Mouse (Mus musculus) stomach, postnatal 0 days (tissue): ENCODE results near the gene Arhgef33.

Source experiments
- CTCF ChIP-seq: IDR thresholded peaks from 2 replicates; pipeline ENCODE4 v1.5.1; 2016; ENCODE audit warnings: antibody characterized with exemption, low read depth, mild to moderate bottlenecking, moderate library complexity
- EP300 ChIP-seq: optimal IDR thresholded peaks from 2 replicates; pipeline ENCODE3; 2016; ENCODE audit warnings: antibody characterized with exemption

- no peak for TF ChIP-seq CTCF
- no peak for TF ChIP-seq EP300
Measured at GRCm38 (mm10) chr17:80325456-80325855, 18.2 kb downstream of the Arhgef33 start.
